In the genomic region with DNA sequence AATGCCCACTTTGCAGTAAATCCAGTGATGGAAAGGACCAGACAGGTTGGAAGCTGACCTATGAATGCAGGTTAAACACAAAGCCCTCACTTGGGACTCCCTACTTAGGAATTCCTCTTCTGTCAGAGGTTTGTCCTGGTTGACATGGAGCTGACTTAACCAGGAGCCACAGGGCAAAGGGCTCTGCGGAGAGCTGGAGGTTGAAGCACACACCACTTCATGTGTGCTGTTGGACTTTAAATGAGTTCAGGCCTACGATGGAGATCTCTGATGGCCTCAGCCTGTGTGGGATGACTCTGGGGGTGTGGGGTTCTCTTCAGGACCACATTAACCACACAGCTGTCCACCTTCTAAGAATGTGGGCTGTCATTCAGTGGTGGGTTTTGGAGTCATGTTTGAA, we compare ENCODE assay signal across 23 mouse cellular contexts. TPM values are rescaled to one million over a fixed set of nuclear protein-coding genes. Genes with fewer than 3 reads are reported as not detected.
"Had no signal": no experiment of that assay in that cellular context is flagged by ENCODE, and none has a peak within 500 bp of the region (broad histone marks: within the 10 kb centered on the region; RNA-seq: fewer than 3 reads in every experiment).

No protein-coding gene starts in this region.

- DNase-seq: layer of hippocampus, adult 9-11 months; lung, embryonic 14.5 days; right cerebral cortex, adult 18-20 months; right cerebral cortex, postnatal 14 days; right cerebral cortex, postnatal 4 days; thymus, adult 2 months; thymus, postnatal 14 days; thymus, postnatal 4 days had no signal

- H3K9ac ChIP-seq: liver, embryonic 15.5 days; lung, embryonic 14.5 days; midbrain, embryonic 12.5 days; midbrain, embryonic 15.5 days; neural tube, embryonic 12.5 days; neural tube, embryonic 15.5 days had no signal

- H3K4me2 ChIP-seq: lung, embryonic 14.5 days; midbrain, embryonic 12.5 days; midbrain, embryonic 15.5 days; neural tube, embryonic 12.5 days; neural tube, embryonic 15.5 days had no signal

- H3K9me3 ChIP-seq: liver, embryonic 15.5 days; midbrain, embryonic 12.5 days; midbrain, embryonic 15.5 days; neural tube, embryonic 12.5 days; neural tube, embryonic 15.5 days had no signal

- H3K4me3 ChIP-seq: layer of hippocampus, adult 2 months; left cerebral cortex, adult 2 months; liver, embryonic 15.5 days; midbrain, embryonic 12.5 days; midbrain, embryonic 15.5 days; neural tube, embryonic 12.5 days; neural tube, embryonic 15.5 days had no signal

- H3K27me3 ChIP-seq: midbrain, embryonic 15.5 days had no signal

- H3K27ac ChIP-seq: layer of hippocampus, adult 2 months; left cerebral cortex, adult 2 months; liver, embryonic 15.5 days; macrophage; midbrain, embryonic 12.5 days; midbrain, embryonic 15.5 days; neural tube, embryonic 12.5 days; neural tube, embryonic 15.5 days; stomach, postnatal 0 days had no signal

- ATAC-seq: hindbrain, embryonic 16.5 days; inflammation-experienced regulatory T-cells, adult 6 months; intestine, embryonic 16.5 days; lung, postnatal 0 days; midbrain, embryonic 15.5 days had no signal

- H3K36me3 ChIP-seq: liver, embryonic 15.5 days; midbrain, embryonic 12.5 days; midbrain, embryonic 15.5 days; neural tube, embryonic 12.5 days; neural tube, embryonic 15.5 days had no signal

RNA-seq across cellular contexts. Expression of gene Amdhd1, which starts 1.5 kb away (rescaled TPM):
- polyA plus RNA-seq: midbrain, embryonic 12.5 days; neural tube, embryonic 12.5 days had no signal

RNA-seq across cellular contexts. Expression of gene Ccdc38, which starts 2.1 kb away (rescaled TPM):
- polyA plus RNA-seq: large intestine, adult 2 months; macrophage had no signal

RNA-seq across cellular contexts. Expression of gene Hal, which starts 49.7 kb away (rescaled TPM):
- polyA plus RNA-seq: kidney, embryonic 14.5 days; lung, postnatal 0 days; midbrain, embryonic 12.5 days had no signal
